Comparison of ENCODE assay signal across 9 mouse cellular contexts in genomic region chr7:125560146-125560785, GRCm38 (mm10). TPM values are rescaled to one million over a fixed set of nuclear protein-coding genes. Genes with fewer than 3 reads are reported as not detected.
DNase-seq lines count a peak whose midpoint lies in the region; ATAC-seq and TF ChIP-seq lines count a peak whose summit lies in the region.
"Had no signal": no experiment of that assay in that cellular context is flagged by ENCODE, and none has a peak within 500 bp of the region (broad histone marks: within the 10 kb centered on the region; RNA-seq: fewer than 3 reads in every experiment).

No protein-coding gene starts in this region.

- TF ChIP-seq CTCF in heart, postnatal 0 days (IDR thresholded peaks at IDR 0.05; ENCODE audit: low read depth), result no peak

- DNase-seq in cerebellum, postnatal 10 days, result peak; percentile 82 to 90
- DNase-seq in ovary, postnatal 36 days (ENCODE audit: low spot score), result peak; percentile 57
- DNase-seq in ovary, postnatal 10 days (ENCODE audit: low spot score), result no peak
- no peak for DNase-seq in heart, postnatal 0 days (ENCODE audit: low spot score)
- no peak for DNase-seq in embryonic facial prominence, embryonic 10.5 days (ENCODE audit: low spot score)

- ATAC-seq in cerebellum, adult (ENCODE audit: insufficient number of reproducible peaks, low FRiP score, low TSS enrichment), result no peak
- ATAC-seq in heart, postnatal 0 days (ENCODE audit: insufficient read depth, low read depth), result no peak
- ATAC-seq in megakaryocyte-erythroid progenitor cell, adult 5-6 weeks (replicated peaks; ENCODE audit: low FRiP score, low TSS enrichment, poor library complexity, severe bottlenecking), result no peak

- peaks cover 5% of the 10 kb centered on the region; the same call in 1 of the 2 replicates for H3K36me3 ChIP-seq in heart, postnatal 0 days (replicated peaks; ENCODE audit: control insufficient read depth, insufficient read depth, low read length)
- H3K36me3 ChIP-seq in macrophage (ENCODE audit: inconsistent target), result peaks cover 40% of the 10 kb centered on the region; the same call in 1 of the 2 replicates
- H3K36me3 ChIP-seq in embryonic facial prominence, embryonic 10.5 days (replicated peaks), result no peaks in the 10 kb centered on the region

- no peak overlapping the region for H3K9ac ChIP-seq in heart, postnatal 0 days (replicated peaks; ENCODE audit: low read depth, low read length)

- peaks cover 99% of the 10 kb centered on the region for H3K79me2 ChIP-seq in macrophage (ENCODE audit: inconsistent target)

- H3K4me1 ChIP-seq in heart, postnatal 0 days (ENCODE audit: control insufficient read depth, insufficient read depth), result peaks cover 19% of the 10 kb centered on the region
- peaks cover 18% of the 10 kb centered on the region for H3K4me1 ChIP-seq in embryonic facial prominence, embryonic 10.5 days

- 78% methylated on average over 7 of the region's 7 CpGs for WGBS in heart, postnatal 0 days
- WGBS in macrophage (ENCODE audit: missing documents), result 66% methylated on average over 7 of the region's 7 CpGs
- WGBS in embryonic facial prominence, embryonic 10.5 days, result 83% methylated on average over 7 of the region's 7 CpGs

- H3K27me3 ChIP-seq in heart, postnatal 0 days (ENCODE audit: control insufficient read depth, insufficient read depth, low read length), result no peaks in the 10 kb centered on the region
- H3K27me3 ChIP-seq in embryonic facial prominence, embryonic 10.5 days (replicated peaks; ENCODE audit: low read depth, poor library complexity, severe bottlenecking), result peaks cover 5% of the 10 kb centered on the region; the same call in 1 of the 2 replicates
- H3K27me3 ChIP-seq: CH12.LX had no signal

- H3K9me3 ChIP-seq in heart, postnatal 0 days (replicated peaks; ENCODE audit: control insufficient read depth, low read length), result no peaks in the 10 kb centered on the region
- no peaks in the 10 kb centered on the region for H3K9me3 ChIP-seq in embryonic facial prominence, embryonic 10.5 days

- 0 out of 2 replicates have a peak overlapping the region, but pooled peaks have one; percentile 32 for H3K27ac ChIP-seq in heart, postnatal 0 days (ENCODE audit: low read depth)
- peak overlapping the region; percentile 32 for H3K27ac ChIP-seq in macrophage
- H3K27ac ChIP-seq in embryonic facial prominence, embryonic 10.5 days (replicated peaks), result no peak overlapping the region

- no peak overlapping the region for H3K4me3 ChIP-seq in heart, postnatal 0 days (ENCODE audit: low read depth, low read length)
- H3K4me3 ChIP-seq in macrophage (ENCODE audit: inconsistent target), result no peak overlapping the region
- H3K4me3 ChIP-seq in embryonic facial prominence, embryonic 10.5 days, result no peak overlapping the region

- TF ChIP-seq EP300 in heart, postnatal 0 days (IDR thresholded peaks at IDR 0.05; ENCODE audit: low read depth), result no peak

- no peak overlapping the region for H3K4me2 ChIP-seq in heart, postnatal 0 days (ENCODE audit: low read depth, low read length)

RNA-seq across cellular contexts. Expression of gene Il4ra, which starts 8.3 kb away (rescaled TPM):
- total RNA-seq in heart, postnatal 0 days (2014; rRNA removed; ENCODE audit: low replicate concordance), result 19.5 and 30.7 TPM in 2 replicates
- polyA plus RNA-seq in heart, postnatal 0 days (2015; fragmentation: Nextera tagmentation; extraction: Ambion mirVana), result 4.8 and 5.1 TPM in 2 replicates
- 1,000 to 10,000 TPM in 1 of 26 experiments, 100 to 1,000 TPM in 25; 132 to 1,109 (median 198) TPM for total RNA-seq in macrophage (2018; cell fraction: chromatin; rRNA removed)
- total RNA-seq in macrophage (2018; cell fraction: cytosol; rRNA removed), result 100 to 1,000 TPM in 14 of 26 experiments, 10 to 100 TPM in 12; 66.1 to 266 (median 101) TPM
- 1,000 to 10,000 TPM in 1 of 26 experiments, 100 to 1,000 TPM in 25; 132 to 1,059 (median 192) TPM for total RNA-seq in macrophage (2018; cell fraction: nucleus; rRNA removed)
- polyA plus RNA-seq in macrophage (2018), result 95.1 to 123 TPM (median 99.7 TPM) in 3 replicates
- polyA plus RNA-seq in embryonic facial prominence, embryonic 10.5 days (2016; fragmentation: Nextera tagmentation; extraction: Ambion mirVana), result 3.7 and 4.9 TPM in 2 replicates
- 1.8 and 2.0 TPM in 2 replicates for total RNA-seq in megakaryocyte-erythroid progenitor cell, adult 5-6 weeks (2014; fragmentation: Nextera tagmentation)
- 2.2 and 3.2 TPM in 2 replicates for total RNA-seq in megakaryocyte-erythroid progenitor cell, adult 5-6 weeks (2017)

RNA-seq across cellular contexts. Expression of gene Il21r, which starts 43.0 kb away (rescaled TPM):
- total RNA-seq in heart, postnatal 0 days (2014; rRNA removed; ENCODE audit: low replicate concordance), result 0.19 TPM in 1 of 2 replicates, not detected in the other
- 0.12 and 0.19 TPM in 2 replicates for polyA plus RNA-seq in heart, postnatal 0 days (2015; fragmentation: Nextera tagmentation; extraction: Ambion mirVana)
- total RNA-seq in macrophage (2018; cell fraction: chromatin; rRNA removed), result 100 to 1,000 TPM in 1 of 26 experiments, 10 to 100 TPM in 18, 1 to 10 TPM in 7; 2.1 to 103 (median 34.8) TPM
- total RNA-seq in macrophage (2018; cell fraction: cytosol; rRNA removed), result 10 to 100 TPM; 11.9 to 91.3 (median 35.2) TPM
- total RNA-seq in macrophage (2018; cell fraction: nucleus; rRNA removed), result 100 to 1,000 TPM in 7 of 26 experiments, 10 to 100 TPM in 19; 11.6 to 141 (median 56.9) TPM
- polyA plus RNA-seq in macrophage (2018), result 34.1 to 93.4 TPM (median 46.8 TPM) in 3 replicates
- polyA plus RNA-seq in embryonic facial prominence, embryonic 10.5 days (2016; fragmentation: Nextera tagmentation; extraction: Ambion mirVana), result 0.35 and 0.38 TPM in 2 replicates
- 0.74 and 1.8 TPM in 2 replicates for total RNA-seq in megakaryocyte-erythroid progenitor cell, adult 5-6 weeks (2014; fragmentation: Nextera tagmentation)
- 0.04 and 2.1 TPM in 2 replicates for total RNA-seq in megakaryocyte-erythroid progenitor cell, adult 5-6 weeks (2017)

Comparison
In these comparisons a context has a peak if more than half of its experiments do, and no peak if none do; other contexts are left out.
1. DNase-seq: peak in cerebellum, postnatal 10 days (2 of 2) and ovary, postnatal 36 days (single experiment); none in ovary, postnatal 10 days (single experiment), heart, postnatal 0 days (single experiment) and embryonic facial prominence, embryonic 10.5 days (single experiment).
2. RNA of gene Il4ra, which starts 8.3 kb away (polyA plus RNA-seq): 95.1 to 123 TPM in macrophage; 4.8 to 5.1 TPM in heart, postnatal 0 days and 3.7 to 4.9 TPM in embryonic facial prominence, embryonic 10.5 days; every median in the first group is over 10 times any median in the second.
3. RNA of gene Il21r, which starts 43.0 kb away (polyA plus RNA-seq): 34.1 to 93.4 TPM in macrophage; 0.35 to 0.38 TPM in embryonic facial prominence, embryonic 10.5 days and 0.12 to 0.19 TPM in heart, postnatal 0 days; every median in the first group is over 10 times any median in the second.